Mouse (Mus musculus) spleen, adult 2 months (tissue): ENCODE data around the gene Fbxo3.
"Not testable (repeated sequence)": the region's sequence is repeated elsewhere in the genome, so short reads cannot be mapped to it uniquely, and the experiment has no call there.

Experiments
- CTCF ChIP-seq: fragments of 200-500 bp; IDR thresholded peaks from 2 replicates; pipeline ENCODE4 v1.5.1; 2011; ENCODE audit warnings: mild to moderate bottlenecking, inconsistent platforms; ENCODE audit not compliant: insufficient read depth, insufficient read length, insufficient replicate concordance; ENCODE audit errors: extremely low read depth
- POLR2A ChIP-seq: fragments of 200-500 bp; IDR thresholded peaks from 2 replicates; pipeline ENCODE4 v1.6.1; 2011; ENCODE audit warnings: low read depth, low read length, inconsistent platforms

- TF ChIP-seq POLR2A, CTCF: not testable (repeated sequence)
These were observed 39.9 kb upstream of the Fbxo3 start for GRCm38 (mm10) chr2:103987595-103987994.
